Mouse (Mus musculus): ENCODE data around the gene Chd3. TPM values are rescaled to one million over a fixed set of nuclear protein-coding genes. Genes with fewer than 3 reads are reported as not detected.

Gene Chd3
- polyA plus RNA-seq, 1 experiment from 2014 or later, result 5.7 TPM

- H3K36me3 ChIP-seq (ENCODE audit: control insufficient read depth, insufficient read depth), result peaks cover 4% of the 10 kb centered on the region
- H3K4me2 ChIP-seq (ENCODE audit: low read depth, low read length), result no peak overlapping the region
- 81% methylated on average over 7 of the region's 7 CpGs for WGBS (ENCODE audit: insufficient replicate concordance)
- H3K9ac ChIP-seq (ENCODE audit: low read depth, low read length), result no peak overlapping the region
- no peak for ATAC-seq (ENCODE audit: low read depth)
- no peaks in the 10 kb centered on the region for H3K4me1 ChIP-seq (ENCODE audit: control insufficient read depth, low read depth, low read length)
- no peak overlapping the region for H3K4me3 ChIP-seq (ENCODE audit: low read depth, low read length)
- H3K9me3 ChIP-seq (replicated peaks; ENCODE audit: control insufficient read depth, low read length), result no peaks in the 10 kb centered on the region
- no peaks in the 10 kb centered on the region for H3K27me3 ChIP-seq (ENCODE audit: control insufficient read depth, insufficient read depth, low read depth, low read length)
- no peak overlapping the region for H3K27ac ChIP-seq (ENCODE audit: low read length)
These were observed 57.9 kb downstream of the Chd3 start for GRCm38 (mm10) chr11:69311266-69311665.

- WGBS (ENCODE audit: insufficient replicate concordance), result 64% methylated on average over 2 of the region's 2 CpGs
- no peaks in the 10 kb centered on the region for H3K9me3 ChIP-seq (replicated peaks; ENCODE audit: control insufficient read depth, low read length)
- no peak for ATAC-seq (ENCODE audit: low read depth)
- H3K4me1 ChIP-seq (ENCODE audit: control insufficient read depth, low read depth, low read length), result no peaks in the 10 kb centered on the region
- H3K4me2 ChIP-seq (ENCODE audit: low read depth, low read length), result no peak overlapping the region
- H3K9ac ChIP-seq (ENCODE audit: low read depth, low read length), result no peak overlapping the region
- peaks cover 4% of the 10 kb centered on the region for H3K36me3 ChIP-seq (ENCODE audit: control insufficient read depth, insufficient read depth)
- no peak overlapping the region for H3K4me3 ChIP-seq (ENCODE audit: low read depth, low read length)
- no peaks in the 10 kb centered on the region for H3K27me3 ChIP-seq (ENCODE audit: control insufficient read depth, insufficient read depth, low read depth, low read length)
- H3K27ac ChIP-seq (ENCODE audit: low read length), result no peak overlapping the region
These were observed 63.2 kb downstream of the Chd3 start for GRCm38 (mm10) chr11:69306039-69306438.

DNA sequence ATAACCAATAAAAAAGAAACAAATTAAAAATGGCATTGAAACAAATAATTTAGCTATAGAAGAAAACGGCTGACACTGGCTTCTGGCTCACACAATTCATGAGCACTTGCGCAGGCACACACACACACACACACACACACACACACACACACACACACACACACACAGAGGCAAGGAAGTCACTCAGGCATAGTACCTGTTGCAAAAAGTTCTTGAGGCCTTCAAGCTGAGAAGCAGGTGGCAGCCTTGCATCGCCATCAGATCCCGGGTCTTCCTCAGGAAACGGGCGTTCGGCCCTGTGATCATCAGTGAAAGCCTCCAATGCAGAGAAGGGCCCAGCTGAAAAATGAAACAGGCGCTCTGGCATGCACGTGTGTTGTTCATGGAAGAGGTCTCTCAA is 63.9 kb downstream of the Chd3 start:
- H3K9ac ChIP-seq (ENCODE audit: low read depth, low read length), result no peak overlapping the region
- H3K9me3 ChIP-seq (replicated peaks; ENCODE audit: control insufficient read depth, low read length), result no peaks in the 10 kb centered on the region
- no peak for ATAC-seq (ENCODE audit: low read depth)
- 84% methylated on average over 9 of the region's 9 CpGs for WGBS (ENCODE audit: insufficient replicate concordance)
- no peaks in the 10 kb centered on the region for H3K27me3 ChIP-seq (ENCODE audit: control insufficient read depth, insufficient read depth, low read depth, low read length)
- no peaks in the 10 kb centered on the region for H3K4me1 ChIP-seq (ENCODE audit: control insufficient read depth, low read depth, low read length)
- H3K36me3 ChIP-seq (ENCODE audit: control insufficient read depth, insufficient read depth), result peaks cover 4% of the 10 kb centered on the region
- H3K27ac ChIP-seq (ENCODE audit: low read length), result no peak overlapping the region
- no peak overlapping the region for H3K4me2 ChIP-seq (ENCODE audit: low read depth, low read length)
- no peak overlapping the region for H3K4me3 ChIP-seq (ENCODE audit: low read depth, low read length)

DNA sequence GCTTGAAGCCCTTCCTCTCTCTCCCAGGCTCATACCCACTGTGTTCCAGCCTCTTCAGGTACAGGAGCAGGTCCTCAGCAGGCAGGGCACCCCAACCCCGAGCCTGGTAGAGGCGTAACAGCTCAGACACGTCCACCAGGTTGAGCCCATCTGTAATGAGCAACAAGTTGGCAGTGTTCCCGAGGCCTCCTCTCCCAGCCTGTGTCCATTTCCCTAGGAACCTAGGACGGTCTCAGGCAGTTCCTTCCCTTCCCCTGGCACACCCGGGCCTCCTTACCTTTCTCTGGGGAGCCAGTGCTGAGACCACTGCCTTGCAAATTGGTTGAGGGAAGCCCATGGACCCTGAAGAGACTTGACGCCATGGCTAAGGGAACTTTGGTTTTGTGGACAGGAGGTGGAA is 66.4 kb downstream of the Chd3 start:
- H3K27ac ChIP-seq (ENCODE audit: low read length), result no peak overlapping the region
- no peak overlapping the region for H3K9ac ChIP-seq (ENCODE audit: low read depth, low read length)
- H3K4me2 ChIP-seq (ENCODE audit: low read depth, low read length), result no peak overlapping the region
- no peaks in the 10 kb centered on the region for H3K9me3 ChIP-seq (replicated peaks; ENCODE audit: control insufficient read depth, low read length)
- H3K4me3 ChIP-seq (ENCODE audit: low read depth, low read length), result no peak overlapping the region
- no peaks in the 10 kb centered on the region; the same call in 1 of the 2 replicates for H3K36me3 ChIP-seq (ENCODE audit: control insufficient read depth, insufficient read depth)
- WGBS (ENCODE audit: insufficient replicate concordance), result 77% methylated on average over 7 of the region's 7 CpGs
- ATAC-seq (ENCODE audit: low read depth), result no peak
- no peaks in the 10 kb centered on the region for H3K27me3 ChIP-seq (ENCODE audit: control insufficient read depth, insufficient read depth, low read depth, low read length)
- H3K4me1 ChIP-seq (ENCODE audit: control insufficient read depth, low read depth, low read length), result no peaks in the 10 kb centered on the region

DNA sequence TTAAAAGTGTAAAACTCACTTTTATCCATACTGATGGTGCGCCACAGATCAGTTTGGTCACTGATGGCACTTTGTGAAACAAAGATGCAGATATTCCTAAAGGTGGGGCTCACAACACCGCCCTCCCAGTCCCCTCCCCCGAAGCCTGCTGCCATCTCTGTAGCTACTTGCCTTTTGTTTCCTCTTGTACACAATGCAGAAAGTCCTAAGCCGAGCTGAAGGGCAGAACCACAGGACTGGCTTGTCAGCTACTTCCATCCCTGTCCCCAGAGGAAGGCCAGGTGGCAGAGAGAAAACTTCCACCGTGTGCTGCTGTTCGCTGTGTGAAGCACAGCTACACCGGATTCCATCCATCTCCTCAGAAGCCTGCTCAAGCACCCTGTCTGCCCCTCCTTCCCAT is 71.0 kb downstream of the Chd3 start:
- no peak for ATAC-seq (ENCODE audit: low read depth)
- no peak overlapping the region for H3K4me3 ChIP-seq (ENCODE audit: low read depth, low read length)
- H3K9me3 ChIP-seq (replicated peaks; ENCODE audit: control insufficient read depth, low read length), result no peaks in the 10 kb centered on the region
- H3K27me3 ChIP-seq (ENCODE audit: control insufficient read depth, insufficient read depth, low read depth, low read length), result no peaks in the 10 kb centered on the region
- H3K27ac ChIP-seq (ENCODE audit: low read length), result no peak overlapping the region
- H3K4me1 ChIP-seq (ENCODE audit: control insufficient read depth, low read depth, low read length), result no peaks in the 10 kb centered on the region
- no peaks in the 10 kb centered on the region for H3K36me3 ChIP-seq (ENCODE audit: control insufficient read depth, insufficient read depth)
- H3K9ac ChIP-seq (ENCODE audit: low read depth, low read length), result no peak overlapping the region
- WGBS (ENCODE audit: insufficient replicate concordance), result 69% methylated on average over 7 of the region's 7 CpGs
- H3K4me2 ChIP-seq (ENCODE audit: low read depth, low read length), result no peak overlapping the region

GRCm38 (mm10) chr11:69297799-69298198 is 71.4 kb downstream of the Chd3 start:
- no peak for ATAC-seq (ENCODE audit: low read depth)
- Histone ChIP-seq H3K36me3 (ENCODE audit: control insufficient read depth, insufficient read depth) (no peaks in the 10 kb centered on the region), H3K4me1 (ENCODE audit: control insufficient read depth, low read depth, low read length) (no peaks in the 10 kb centered on the region), H3K4me2 (ENCODE audit: low read depth, low read length) (no peak overlapping the region), H3K4me3 (ENCODE audit: low read depth, low read length) (no peak overlapping the region), H3K27me3 (ENCODE audit: control insufficient read depth, insufficient read depth, low read depth, low read length) (no peaks in the 10 kb centered on the region), H3K9me3 (replicated peaks; ENCODE audit: control insufficient read depth, low read length) (no peaks in the 10 kb centered on the region), H3K9ac (ENCODE audit: low read depth, low read length) (no peak overlapping the region), H3K27ac (ENCODE audit: low read length) (no peak overlapping the region)
- 78% methylated on average over 2 of the region's 2 CpGs for WGBS (ENCODE audit: insufficient replicate concordance)

GRCm38 (mm10) chr11:69295286-69295685 is 73.9 kb downstream of the Chd3 start:
- Histone ChIP-seq H3K9me3 (replicated peaks; ENCODE audit: control insufficient read depth, low read length) (no peaks in the 10 kb centered on the region), H3K27me3 (ENCODE audit: control insufficient read depth, insufficient read depth, low read depth, low read length) (no peaks in the 10 kb centered on the region), H3K4me2 (ENCODE audit: low read depth, low read length) (no peak overlapping the region), H3K27ac (ENCODE audit: low read length) (no peak overlapping the region), H3K36me3 (ENCODE audit: control insufficient read depth, insufficient read depth) (no peaks in the 10 kb centered on the region), H3K9ac (ENCODE audit: low read depth, low read length) (no peak overlapping the region), H3K4me1 (ENCODE audit: control insufficient read depth, low read depth, low read length) (no peaks in the 10 kb centered on the region), H3K4me3 (ENCODE audit: low read depth, low read length) (no peak overlapping the region)
- no peak for ATAC-seq (ENCODE audit: low read depth)
- 63% methylated on average over 3 of the region's 3 CpGs for WGBS (ENCODE audit: insufficient replicate concordance)

Other genes starting within 250 kb of the Chd3 start
- gene Hes7, start 249.0 kb downstream of the Chd3 start, polyA plus RNA-seq (2015; fragmentation: Nextera tagmentation; extraction: Ambion mirVana), result 0.06 and 0.07 TPM in 2 replicates
- 0.07 TPM in 1 of 2 replicates, not detected in the other for gene 9130213A22Rik, start 246.8 kb downstream of the Chd3 start, polyA plus RNA-seq (2015; fragmentation: Nextera tagmentation; extraction: Ambion mirVana)
- 0.09 and 0.39 TPM in 2 replicates for gene Aloxe3, start 243.5 kb downstream of the Chd3 start, polyA plus RNA-seq (2015; fragmentation: Nextera tagmentation; extraction: Ambion mirVana)
- not detected in 2 replicates for gene Alox12b, start 212.4 kb downstream of the Chd3 start, polyA plus RNA-seq (2015; fragmentation: Nextera tagmentation; extraction: Ambion mirVana)
- gene Alox8, start 171.6 kb downstream of the Chd3 start, polyA plus RNA-seq (2015; fragmentation: Nextera tagmentation; extraction: Ambion mirVana), result 0.08 TPM in 1 of 2 replicates, not detected in the other
- not detected in 2 replicates for gene Gucy2e, start 132.4 kb downstream of the Chd3 start, polyA plus RNA-seq (2015; fragmentation: Nextera tagmentation; extraction: Ambion mirVana)
- 6.0 and 7.2 TPM in 2 replicates for gene Cntrob, start 45.6 kb downstream of the Chd3 start, polyA plus RNA-seq (2015; fragmentation: Nextera tagmentation; extraction: Ambion mirVana)
- 69.3 and 75.8 TPM in 2 replicates for gene Trappc1, start 45.4 kb downstream of the Chd3 start, polyA plus RNA-seq (2015; fragmentation: Nextera tagmentation; extraction: Ambion mirVana)
- gene Kcnab3, start 43.1 kb downstream of the Chd3 start, polyA plus RNA-seq (2015; fragmentation: Nextera tagmentation; extraction: Ambion mirVana), result 0.05 and 0.12 TPM in 2 replicates
- 0.62 and 0.74 TPM in 2 replicates for gene Rnf227, start 28.9 kb downstream of the Chd3 start, polyA plus RNA-seq (2015; fragmentation: Nextera tagmentation; extraction: Ambion mirVana)
- 73.4 and 76.8 TPM in 2 replicates for gene Naa38, start 26.1 kb upstream of the Chd3 start, polyA plus RNA-seq (2015; fragmentation: Nextera tagmentation; extraction: Ambion mirVana)
- gene Cyb5d1, start 26.2 kb upstream of the Chd3 start, polyA plus RNA-seq (2015; fragmentation: Nextera tagmentation; extraction: Ambion mirVana), result 9.5 and 9.9 TPM in 2 replicates
- 7.1 and 7.8 TPM in 2 replicates for gene Tmem88, start 28.8 kb upstream of the Chd3 start, polyA plus RNA-seq (2015; fragmentation: Nextera tagmentation; extraction: Ambion mirVana)
- gene Kdm6b, start 44.3 kb upstream of the Chd3 start, polyA plus RNA-seq (2015; fragmentation: Nextera tagmentation; extraction: Ambion mirVana), result 4.1 and 4.3 TPM in 2 replicates
- 0.07 and 0.09 TPM in 2 replicates for gene Dnah2, start 179.7 kb upstream of the Chd3 start, polyA plus RNA-seq (2015; fragmentation: Nextera tagmentation; extraction: Ambion mirVana)
- gene Efnb3, start 190.8 kb upstream of the Chd3 start, polyA plus RNA-seq (2015; fragmentation: Nextera tagmentation; extraction: Ambion mirVana), result 0.27 and 0.39 TPM in 2 replicates
- gene Wrap53, start 210.8 kb upstream of the Chd3 start, polyA plus RNA-seq (2015; fragmentation: Nextera tagmentation; extraction: Ambion mirVana), result 14.6 and 15.5 TPM in 2 replicates
- 55.5 and 55.8 TPM in 2 replicates for gene Trp53, start 211.0 kb upstream of the Chd3 start, polyA plus RNA-seq (2015; fragmentation: Nextera tagmentation; extraction: Ambion mirVana)
- 11.2 and 12.6 TPM in 2 replicates for gene Atp1b2, start 236.5 kb upstream of the Chd3 start, polyA plus RNA-seq (2015; fragmentation: Nextera tagmentation; extraction: Ambion mirVana)
- 26.2 and 27.9 TPM in 2 replicates for gene Shbg, start 248.5 kb upstream of the Chd3 start, polyA plus RNA-seq (2015; fragmentation: Nextera tagmentation; extraction: Ambion mirVana)

Data from liver, embryonic 16.5 days (tissue).